Mouse (Mus musculus) olfactory bulb, adult 2 months (tissue): ENCODE data around the gene Dnajb8. TPM values are rescaled to one million over a fixed set of nuclear protein-coding genes. Genes with fewer than 3 reads are reported as not detected.

Experiments used
- H3K27ac ChIP-seq: fragments of 200-500 bp; 2 replicates; pipeline ENCODE4 v1.5.1; 2012; ENCODE audit warnings: low read depth, low read length; ENCODE audit not compliant: insufficient read depth
- H3K4me1 ChIP-seq: fragments of 200-500 bp; 2 replicates; pipeline ENCODE4 v1.6.1; 2012; ENCODE audit warnings: low read length; ENCODE audit not compliant: control insufficient read depth, insufficient read depth
- H3K4me3 ChIP-seq: fragments of 200-500 bp; 2 replicates; pipeline ENCODE4 v1.5.1; 2012; ENCODE audit warnings: mild to moderate bottlenecking, low read depth, low read length, moderate library complexity; ENCODE audit not compliant: insufficient read depth
- CTCF ChIP-seq: fragments of 200-500 bp; IDR thresholded peaks from 2 replicates; pipeline ENCODE4 v1.5.1; 2012; ENCODE audit warnings: low read depth, mild to moderate bottlenecking, low read length, moderate library complexity; ENCODE audit not compliant: insufficient read depth
- POLR2A ChIP-seq: fragments of 200-500 bp; IDR thresholded peaks from 2 replicates; pipeline ENCODE4 v1.6.1; 2012; ENCODE audit warnings: mild to moderate bottlenecking, low read depth, low read length, moderate library complexity; ENCODE audit not compliant: insufficient read depth
- WGBS: fragments of 180-500 bp; shearing (Covaris S2); methylation state at CpG from one replicate; pipeline ENCODE4 v1.1.7; 2018; 5-methylcytosine and 5-hydroxymethylcytosine counted together
- polyA plus RNA-seq: library from polyadenylated mRNA; stranded (reverse); fragments of >200 nt; gene quantifications from 2 replicates; pipeline ENCODE4 v1.2.4, GENCODE M21; 2012; ENCODE audit warnings: low replicate concordance; ENCODE audit not compliant: missing spikeins, insufficient read depth, insufficient read length

Dnajb8 gene
- polyA plus RNA-seq, 1 experiment: not detected

- Histone ChIP-seq H3K4me3 (no peak overlapping the region), H3K4me1 (no peaks in the 10 kb centered on the region), H3K27ac (no peak overlapping the region)
- 63% methylated on average over 3 of the region's 3 CpGs for WGBS
- TF ChIP-seq POLR2A (no peak), CTCF (no peak)
These were observed 11.9 kb upstream of the Dnajb8 start for GRCm38 (mm10) chr6:88210182-88210581.

GRCm38 (mm10) chr6:88215797-88216196 is 6.3 kb upstream of the Dnajb8 start:
- 46% methylated on average over 6 of the region's 6 CpGs for WGBS
- Histone ChIP-seq H3K27ac (no peak overlapping the region), H3K4me1 (no peaks in the 10 kb centered on the region), H3K4me3 (no peak overlapping the region)
- TF ChIP-seq CTCF: no peak
- TF ChIP-seq POLR2A: no peak

- no peak overlapping the region for H3K4me3 ChIP-seq
- no peak for TF ChIP-seq POLR2A
- TF ChIP-seq CTCF: no peak
- 76% methylated on average over 4 of the region's 4 CpGs for WGBS
- no peaks in the 10 kb centered on the region for H3K4me1 ChIP-seq
- H3K27ac ChIP-seq: no peak overlapping the region
These were observed 5.9 kb upstream of the Dnajb8 start for GRCm38 (mm10) chr6:88216199-88216598.

- H3K27ac ChIP-seq: no peak overlapping the region
- WGBS: 29% methylated on average over 4 of the region's 4 CpGs
- no peak overlapping the region for H3K4me3 ChIP-seq
- TF ChIP-seq CTCF (no peak), POLR2A (no peak)
- H3K4me1 ChIP-seq: no peaks in the 10 kb centered on the region
These were observed 3.0 kb upstream of the Dnajb8 start for GRCm38 (mm10) chr6:88219094-88219493.

GRCm38 (mm10) chr6:88226570-88226994 is 4.5 kb downstream of the Dnajb8 start:
- TF ChIP-seq POLR2A (no peak), CTCF (no peak)
- Histone ChIP-seq H3K4me1 (no peaks in the 10 kb centered on the region), H3K4me3 (no peak overlapping the region), H3K27ac (no peak overlapping the region)
- 50% methylated on average over 5 of the region's 5 CpGs for WGBS

- 84% methylated on average over 7 of the region's 7 CpGs for WGBS
- Histone ChIP-seq H3K27ac (no peak overlapping the region), H3K4me1 (no peaks in the 10 kb centered on the region), H3K4me3 (no peak overlapping the region)
- no peak for TF ChIP-seq POLR2A
- TF ChIP-seq CTCF: no peak
These were observed 5.5 kb downstream of the Dnajb8 start for GRCm38 (mm10) chr6:88227537-88227936.

GRCm38 (mm10) chr6:88229221-88229620 is 7.2 kb downstream of the Dnajb8 start:
- Histone ChIP-seq H3K27ac (no peak overlapping the region), H3K4me1 (no peaks in the 10 kb centered on the region), H3K4me3 (no peak overlapping the region)
- TF ChIP-seq CTCF: no peak
- 89% methylated on average over 12 of the region's 12 CpGs for whole genome bisulfite sequencing

- Histone ChIP-seq H3K4me3 (no peak overlapping the region), H3K4me1 (peaks cover 9% of the 10 kb centered on the region; the same call in 1 of the 2 replicates), H3K27ac (no peak overlapping the region)
- WGBS: 81% methylated on average over 7 of the region's 7 CpGs
- TF ChIP-seq POLR2A (no peak), CTCF (no peak)
These were observed 9.8 kb downstream of the Dnajb8 start for GRCm38 (mm10) chr6:88231821-88232220.

GRCm38 (mm10) chr6:88232221-88232620 is 10.2 kb downstream of the Dnajb8 start:
- TF ChIP-seq POLR2A: no peak
- no peak for TF ChIP-seq CTCF
- no peak overlapping the region for H3K4me3 ChIP-seq
- H3K4me1 ChIP-seq: peaks cover 9% of the 10 kb centered on the region; the same call in 1 of the 2 replicates
- 52% methylated on average over 6 of the region's 6 CpGs for WGBS
- no peak overlapping the region for H3K27ac ChIP-seq

GRCm38 (mm10) chr6:88233996-88234395 is 11.9 kb downstream of the Dnajb8 start:
- TF ChIP-seq POLR2A: no peak
- no peak for TF ChIP-seq CTCF
- WGBS: 86% methylated on average over 8 of the region's 8 CpGs
- no peak overlapping the region for H3K27ac ChIP-seq
- H3K4me1 ChIP-seq: peaks cover 9% of the 10 kb centered on the region; the same call in 1 of the 2 replicates
- no peak overlapping the region for H3K4me3 ChIP-seq
